Mouse (Mus musculus) ovary, adult 18-20 months (tissue): ENCODE data around the gene Slamf8.

Source experiments
- DNase-seq: peaks from one replicate; pipeline ENCODE4 v3.0.0; 2022; ENCODE audit warnings: low spot score, mixed read lengths

Slamf8 gene

DNA sequence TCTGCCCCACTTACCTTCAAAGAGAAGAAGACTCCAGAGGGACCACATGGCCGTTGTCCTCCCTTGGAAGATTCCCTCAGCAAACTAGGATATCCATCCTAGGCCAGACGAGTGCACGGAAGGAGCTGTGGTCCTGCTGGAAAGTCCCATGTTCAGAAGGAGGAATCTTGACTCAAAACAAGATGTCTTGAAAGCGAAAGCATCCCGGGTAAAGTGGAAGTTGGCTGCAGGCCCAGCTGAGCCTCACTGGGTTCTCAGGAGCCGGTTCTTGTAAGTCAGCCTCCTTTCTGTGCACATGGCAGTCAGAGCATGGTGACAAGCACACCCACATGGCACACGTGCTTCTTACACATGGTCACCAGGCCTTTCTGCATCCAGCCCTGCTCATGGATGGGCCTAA, at the start of gene Slamf8:
Slamf8 (minus strand) TSS at position 184 of the 400 bp plus-strand sequence.
- no peak for DNase-seq

- no peak for DNase-seq
Observed at GRCm38 (mm10) chr1:172638781-172639180, 48.4 kb upstream of the Slamf8 start.

DNA sequence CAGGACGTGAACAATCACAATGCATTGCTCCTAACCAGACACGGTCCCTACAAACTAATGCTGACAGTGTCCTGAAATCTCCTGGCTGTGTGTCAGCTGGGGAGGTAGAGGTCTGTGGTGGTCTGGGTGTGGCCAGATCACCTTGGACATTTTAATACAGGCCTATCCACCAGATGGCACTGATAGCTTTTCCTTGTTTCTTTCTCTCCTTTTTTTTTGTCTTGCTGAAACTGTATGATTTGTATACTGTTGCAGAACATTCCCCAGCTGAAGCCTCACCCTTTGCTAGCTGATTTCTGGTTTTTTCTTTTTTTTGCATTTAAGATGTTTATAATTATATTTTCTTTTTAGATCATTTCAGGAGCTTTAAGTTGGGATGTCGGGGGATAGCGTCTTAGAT, 47.4 kb upstream of the Slamf8 start:
- DNase-seq: no peak

GRCm38 (mm10) chr1:172636266-172636665, 45.9 kb upstream of the Slamf8 start:
- no peak for DNase-seq

GRCm38 (mm10) chr1:172635258-172635657, 44.9 kb upstream of the Slamf8 start:
- no peak for DNase-seq

- DNase-seq: no peak
Observed at GRCm38 (mm10) chr1:172634136-172634535, 43.8 kb upstream of the Slamf8 start.

- DNase-seq: peak; percentile 97
Observed at GRCm38 (mm10) chr1:172632451-172633326, 42.3 kb upstream of the Slamf8 start, which contains the start of gene Dusp23. Dusp23 (minus strand) TSS chr1:172632962.

DNA sequence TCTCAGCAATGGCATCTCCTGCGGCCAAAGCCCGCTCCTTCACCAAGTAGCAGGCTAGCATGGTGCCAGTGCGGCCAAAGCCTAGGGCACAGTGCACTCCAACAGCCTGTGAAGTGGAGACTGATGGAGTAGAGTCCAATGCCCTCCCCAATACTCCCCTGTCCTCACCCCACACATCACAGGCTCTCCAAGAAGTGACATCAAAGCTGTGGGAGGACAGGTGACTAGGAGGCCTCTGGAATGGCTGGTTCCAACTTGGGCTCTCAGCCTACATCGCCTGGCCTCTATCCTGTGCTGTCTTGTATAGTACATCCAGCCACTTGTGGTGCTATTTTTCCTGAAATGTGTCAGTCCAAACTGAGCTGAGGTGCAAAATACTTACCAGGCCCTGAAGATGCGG, 41.4 kb upstream of the Slamf8 start:
- DNase-seq: no peak

DNA sequence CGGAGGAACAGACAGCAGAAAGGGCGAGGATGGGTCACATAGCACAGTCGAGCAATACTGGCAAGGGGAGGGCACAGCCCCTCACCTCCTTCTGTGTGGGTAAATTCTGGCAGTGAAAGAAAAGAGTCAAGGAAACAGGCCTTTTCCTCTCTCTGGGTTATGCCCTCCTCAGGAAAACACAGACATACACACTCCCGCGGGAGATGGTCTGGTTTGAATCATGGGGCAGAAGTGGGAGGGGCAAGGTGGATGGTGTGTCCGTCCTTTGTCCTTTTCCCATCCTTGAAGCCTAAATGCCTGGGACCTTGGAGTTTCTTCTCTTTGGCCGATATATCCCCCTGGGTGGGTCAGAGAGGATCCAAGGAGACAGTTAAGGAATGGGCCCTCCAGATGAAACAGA, 39.5 kb upstream of the Slamf8 start:
- no peak for DNase-seq

- no peak for DNase-seq
Observed at GRCm38 (mm10) chr1:172626306-172626705, 35.9 kb upstream of the Slamf8 start.

DNA sequence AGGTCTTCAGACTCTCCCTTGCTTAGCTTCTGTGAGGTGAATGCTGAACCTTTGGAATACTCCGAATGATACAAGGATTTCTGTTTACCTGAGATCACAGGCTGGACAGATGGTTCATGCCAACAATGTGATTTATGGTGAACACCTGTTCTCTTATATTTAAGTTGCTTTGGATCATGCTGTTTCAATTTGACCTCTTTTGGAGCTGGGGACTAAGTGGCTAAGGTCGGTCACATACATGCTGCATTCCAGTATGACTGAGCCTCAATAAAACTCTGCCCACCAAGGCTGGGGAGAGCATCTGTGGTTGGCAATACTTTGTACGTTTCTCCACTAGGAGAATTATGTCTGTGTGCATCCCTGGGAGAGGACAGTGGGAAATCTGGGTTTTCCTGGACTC, 33.7 kb upstream of the Slamf8 start:
- DNase-seq: no peak

DNA sequence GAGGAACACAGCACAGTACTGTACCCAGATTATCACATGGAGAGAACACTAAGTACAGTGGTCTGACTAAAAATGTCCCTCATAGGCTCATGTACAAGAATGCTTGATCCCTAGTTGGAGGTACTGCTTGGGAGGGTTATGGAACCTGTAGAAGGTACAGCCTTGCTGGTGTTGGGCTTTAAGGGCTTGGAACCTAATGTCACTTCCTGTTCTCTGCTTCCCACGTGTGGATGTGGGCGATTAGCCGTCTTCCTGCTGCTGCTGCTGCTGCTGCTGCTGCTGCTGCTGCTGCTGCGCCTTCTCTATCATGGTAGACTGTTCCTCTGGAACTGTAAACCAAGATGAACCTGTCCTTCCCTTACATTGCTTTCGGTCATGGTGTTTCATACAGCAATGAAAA, 33.2 kb upstream of the Slamf8 start:
- DNase-seq: no peak

- peak; percentile 22 for DNase-seq
Observed at GRCm38 (mm10) chr1:172619235-172619634, 28.9 kb upstream of the Slamf8 start.

- DNase-seq: no peak
Observed at GRCm38 (mm10) chr1:172618141-172618540, 27.8 kb upstream of the Slamf8 start.

GRCm38 (mm10) chr1:172617365-172618076, 27.2 kb upstream of the Slamf8 start:
- no peak for DNase-seq

- no peak for DNase-seq
Observed at GRCm38 (mm10) chr1:172616537-172617300, 26.4 kb upstream of the Slamf8 start.

- DNase-seq: no peak
Observed at GRCm38 (mm10) chr1:172615412-172615811, 25.0 kb upstream of the Slamf8 start.

DNA sequence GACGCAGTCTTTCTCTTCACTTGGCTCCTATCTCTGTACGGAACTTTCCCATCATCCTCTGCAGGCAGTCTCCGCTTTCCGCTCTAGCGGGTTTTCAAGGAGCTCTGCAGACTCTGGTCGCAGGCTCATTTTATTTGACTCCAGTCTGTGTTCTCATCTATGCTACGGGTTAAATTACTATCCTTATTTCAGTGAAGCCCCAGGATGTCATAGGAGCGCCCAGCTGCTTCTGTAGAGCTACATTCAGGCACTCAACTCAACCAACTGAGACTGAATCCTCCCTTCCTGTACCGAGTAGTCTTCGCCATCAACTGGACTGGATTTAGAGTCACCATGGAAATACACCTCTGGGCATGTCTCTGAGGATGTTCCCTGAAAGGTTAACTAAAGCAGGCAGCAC, 24.3 kb upstream of the Slamf8 start:
- no peak for DNase-seq

GRCm38 (mm10) chr1:172612745-172613144, 22.4 kb upstream of the Slamf8 start:
- DNase-seq: no peak

DNA sequence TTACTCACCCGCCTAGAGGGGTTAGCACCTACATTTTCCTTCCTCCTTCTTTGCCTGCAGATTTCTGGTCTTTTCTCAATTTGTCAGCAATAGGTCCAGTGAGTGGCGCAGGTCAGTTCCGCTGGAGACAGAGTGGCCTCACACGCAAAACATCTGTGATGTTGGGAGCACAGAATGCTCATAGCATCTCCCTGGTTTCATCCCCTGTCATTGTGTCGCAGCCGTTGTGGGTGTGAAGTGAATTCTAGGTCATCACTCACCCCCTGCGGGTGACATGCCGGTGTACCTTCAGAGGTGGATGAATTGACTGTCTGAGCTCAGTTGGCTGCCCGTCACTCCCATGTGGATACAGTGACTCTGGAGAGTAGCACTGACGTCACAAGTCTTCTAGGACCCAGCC, 20.9 kb upstream of the Slamf8 start:
- no peak for DNase-seq

DNA sequence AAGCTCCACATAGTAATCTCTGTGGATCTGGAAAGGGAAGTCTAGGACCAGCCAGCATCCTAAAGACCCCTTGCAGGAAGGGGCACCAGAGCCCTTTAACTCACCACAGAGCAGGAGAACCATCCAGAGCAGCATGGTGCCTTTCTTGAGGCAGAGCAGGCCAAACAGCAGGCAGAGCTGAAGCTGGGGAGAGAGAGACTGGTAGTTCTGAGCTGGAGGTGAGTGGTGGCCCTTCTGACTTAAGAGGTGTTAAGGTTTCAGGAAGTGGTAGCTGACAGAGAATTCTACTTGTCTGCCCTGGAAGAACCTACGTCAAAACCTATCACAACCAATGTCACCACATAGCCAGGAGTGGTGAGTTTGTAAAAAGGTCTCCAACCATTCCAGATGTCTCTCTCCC, 12.0 kb upstream of the Slamf8 start, which contains the start of gene Fcrl6:
Fcrl6 (minus strand) TSS at position 226 of the 400 bp plus-strand sequence.
- no peak for DNase-seq

GRCm38 (mm10) chr1:172594495-172594894, 4.1 kb upstream of the Slamf8 start:
- no peak for DNase-seq
